Mouse (Mus musculus) heart, adult 18-20 months (tissue): ENCODE measurements around the gene Arhgdia. TPM values are rescaled to one million over a fixed set of nuclear protein-coding genes. Genes with fewer than 3 reads are reported as not detected.

Source experiments
- microRNA-seq, 2 experiments: library from miRNA; unstranded; fragments of <30 nt; microRNA quantifications; one replicate each; pipeline ENCODE4 v1.2.0; 2022
- total RNA-seq, 2 experiments: library from RNA; stranded (reverse); gene quantifications; 2 replicates each; pipeline ENCODE4 v1.2.3; 2021

Gene Arhgdia
- total RNA-seq, 2 experiments from 2014 or later, result 133 to 144 TPM

Small RNA genes within 50 kb of the gene (microRNA-seq; reads per million reads assigned to microRNA genes)
- 0 to 0.27 reads per million in 2 experiments for gene Mir6936

Other genes with a start within 250 kb of the Arhgdia start
- gene Actg1, start 233.1 kb downstream of the Arhgdia start, total RNA-seq, result 100 to 1,000 TPM; 286 to 296 TPM
- gene Fscn2, start 220.1 kb downstream of the Arhgdia start, total RNA-seq, result not detected
- gene Faap100, start 202.9 kb downstream of the Arhgdia start, total RNA-seq, result 10 to 100 TPM; 10.6 to 11.7 TPM
- 10 to 100 TPM; 62.0 to 65.2 TPM for gene Nploc4, start 143.9 kb downstream of the Arhgdia start, total RNA-seq
- 1 to 10 TPM; 1.0 to 2.3 TPM for gene Tspan10, start 139.0 kb downstream of the Arhgdia start, total RNA-seq
- gene Pde6g, start 128.1 kb downstream of the Arhgdia start, total RNA-seq, result under 1 TPM in 1 of 2 experiments, not detected in 1; 0.57 TPM
- gene Oxld1, start 123.6 kb downstream of the Arhgdia start, total RNA-seq, result 10 to 100 TPM; 58.1 to 70.3 TPM
- gene Ccdc137, start 123.5 kb downstream of the Arhgdia start, total RNA-seq, result 1 to 10 TPM; 6.0 to 7.3 TPM
- 10 to 100 TPM; 10.1 to 12.0 TPM for gene Arl16, start 114.0 kb downstream of the Arhgdia start, total RNA-seq
- gene Mrpl12, start 97.0 kb downstream of the Arhgdia start, total RNA-seq, result 100 to 1,000 TPM; 245 to 267 TPM
- gene Slc25a10, start 89.8 kb downstream of the Arhgdia start, total RNA-seq, result 10 to 100 TPM; 15.4 to 15.9 TPM
- under 1 TPM; 0.93 to 0.94 TPM for gene Gcgr, start 50.9 kb downstream of the Arhgdia start, total RNA-seq
- 10 to 100 TPM; 39.1 to 44.1 TPM for gene Mcrip1, start 31.9 kb downstream of the Arhgdia start, total RNA-seq
- under 1 TPM in 1 of 2 experiments, not detected in 1; 0.35 TPM for gene Ppp1r27, start 30.5 kb downstream of the Arhgdia start, total RNA-seq
- gene P4hb, start 8.4 kb downstream of the Arhgdia start, total RNA-seq, result 100 to 1,000 TPM; 230 TPM
- gene Alyref, start 16.7 kb upstream of the Arhgdia start, total RNA-seq, result 10 to 100 TPM; 44.1 to 46.9 TPM
- gene Anapc11, start 16.8 kb upstream of the Arhgdia start, total RNA-seq, result 10 to 100 TPM; 84.4 to 89.0 TPM
- gene Npb, start 26.9 kb upstream of the Arhgdia start, total RNA-seq, result not detected
- gene Pcyt2, start 36.3 kb upstream of the Arhgdia start, total RNA-seq, result 10 to 100 TPM; 47.2 to 51.2 TPM
- 1 to 10 TPM; 6.9 to 8.9 TPM for gene Sirt7, start 43.6 kb upstream of the Arhgdia start, total RNA-seq
- 10 to 100 TPM; 33.7 to 35.7 TPM for gene Mafg, start 52.0 kb upstream of the Arhgdia start, total RNA-seq
- gene Pycr1, start 62.1 kb upstream of the Arhgdia start, total RNA-seq, result 1 to 10 TPM; 1.1 to 1.3 TPM
- 10 to 100 TPM; 77.0 to 81.2 TPM for gene Myadml2, start 66.5 kb upstream of the Arhgdia start, total RNA-seq
- under 1 TPM in 1 of 2 experiments, not detected in 1; 0.33 TPM for gene Notum, start 79.6 kb upstream of the Arhgdia start, total RNA-seq
- gene Aspscr1, start 91.3 kb upstream of the Arhgdia start, total RNA-seq, result 10 to 100 TPM; 28.5 to 31.3 TPM
- gene Cenpx, start 132.1 kb upstream of the Arhgdia start, total RNA-seq, result 10 to 100 TPM; 32.5 to 34.2 TPM
- 1 to 10 TPM; 3.8 to 4.3 TPM for gene Lrrc45, start 132.3 kb upstream of the Arhgdia start, total RNA-seq
- 1 to 10 TPM; 1.1 to 1.3 TPM for gene Rac3, start 139.8 kb upstream of the Arhgdia start, total RNA-seq
- gene Dcxr, start 145.7 kb upstream of the Arhgdia start, total RNA-seq, result 10 to 100 TPM; 16.6 to 16.7 TPM
- gene Cbr2, start 150.5 kb upstream of the Arhgdia start, total RNA-seq, result 10 to 100 TPM; 20.9 to 82.2 TPM
- 10 to 100 TPM; 23.6 to 49.8 TPM for gene Hmga1b, start 181.2 kb upstream of the Arhgdia start, total RNA-seq
- 10 to 100 TPM; 11.4 to 11.5 TPM for gene Rfng, start 202.6 kb upstream of the Arhgdia start, total RNA-seq
- 10 to 100 TPM; 54.8 to 55.9 TPM for gene Gps1, start 202.6 kb upstream of the Arhgdia start, total RNA-seq
- gene Dus1l, start 214.8 kb upstream of the Arhgdia start, total RNA-seq, result 10 to 100 TPM; 22.4 to 30.3 TPM
- gene Fasn, start 242.9 kb upstream of the Arhgdia start, total RNA-seq, result 100 to 1,000 TPM in 1 of 2 experiments, 10 to 100 TPM in 1; 41.4 to 258 TPM